Mouse (Mus musculus) T-cell, adult 2 months (primary cell): ENCODE data around the gene Agbl4.

Experiments used
- DNase-seq: peaks from one replicate; pipeline ENCODE4 v3.0.0; 2022; ENCODE audit warnings: low spot score

The Agbl4 gene

DNA sequence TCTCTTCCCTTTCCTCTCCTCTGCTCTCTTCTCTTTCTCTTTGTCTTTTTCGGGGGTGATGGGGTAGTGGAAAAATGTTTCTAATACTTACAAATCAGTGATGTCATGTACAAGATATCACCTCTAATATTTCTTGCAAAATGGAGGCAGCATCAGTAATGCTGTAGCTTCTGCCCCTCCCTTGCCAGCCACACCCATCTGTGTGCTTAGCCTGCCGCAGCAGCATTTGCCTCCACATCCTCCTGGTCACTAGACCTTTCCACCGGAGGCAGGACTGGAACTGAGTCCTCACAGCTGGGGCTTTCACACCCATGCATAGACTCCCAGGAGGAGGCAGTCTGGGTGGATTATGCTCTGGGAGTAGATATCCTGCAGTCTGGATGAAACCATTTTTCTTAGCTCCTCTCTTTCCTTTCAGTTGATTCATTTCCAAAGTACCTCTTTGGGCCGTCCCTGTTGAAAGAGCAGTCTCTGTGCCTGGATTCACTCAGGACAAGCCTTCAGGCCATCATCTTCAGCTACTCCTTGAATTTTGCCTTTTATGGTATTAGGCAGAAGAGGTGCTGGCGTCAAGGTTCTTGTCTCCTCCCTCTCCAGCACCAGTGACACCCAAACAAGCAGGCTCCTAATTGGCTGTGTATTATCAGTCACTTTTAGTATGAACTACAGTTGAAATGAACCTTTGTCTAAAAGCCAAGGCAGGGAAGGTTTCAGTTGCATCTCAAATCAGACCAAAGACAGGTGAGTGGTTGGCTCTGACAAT is 1105.7 kb downstream of the Agbl4 start:
- no peak for DNase-seq

DNA sequence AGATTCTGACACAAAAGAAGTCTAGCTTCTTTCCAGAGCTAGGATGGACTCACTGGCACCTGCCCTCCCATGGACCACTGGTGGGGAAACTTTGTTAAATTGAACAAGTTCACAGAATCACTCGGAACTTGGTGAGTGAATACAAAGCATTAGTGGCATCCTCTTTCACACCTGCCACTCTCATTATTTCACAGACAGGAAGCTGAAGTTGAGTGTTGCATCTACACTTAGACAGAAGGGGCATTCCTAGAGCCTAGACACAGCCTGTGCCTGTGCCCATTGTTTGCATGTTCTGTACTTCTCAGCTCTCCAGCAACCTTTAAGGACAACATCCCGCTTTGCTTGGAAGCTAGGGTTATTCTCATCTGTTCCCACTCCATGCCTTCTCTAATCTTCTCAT is 1107.5 kb downstream of the Agbl4 start:
- DNase-seq, result no peak

DNA sequence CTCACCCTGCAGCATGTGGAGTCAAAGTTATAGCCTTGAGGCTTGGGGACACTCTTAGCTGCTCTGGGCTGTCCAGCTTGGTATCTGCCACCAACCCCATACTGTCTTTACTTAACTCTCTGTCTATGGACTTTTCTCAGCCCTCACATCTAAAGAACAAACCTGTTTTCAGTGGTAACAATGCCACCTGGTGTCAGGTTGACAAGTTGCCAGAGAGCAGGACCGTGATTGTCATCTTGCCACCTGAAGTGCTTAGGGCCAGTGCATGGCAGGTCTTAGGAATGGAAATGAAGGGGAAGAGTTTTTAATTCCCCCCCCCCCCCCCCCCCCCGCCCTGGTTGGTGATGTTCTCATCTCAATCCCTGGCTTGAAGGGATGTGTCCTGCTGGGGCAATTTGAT is 1112.7 kb downstream of the Agbl4 start:
- no peak for DNase-seq

DNA sequence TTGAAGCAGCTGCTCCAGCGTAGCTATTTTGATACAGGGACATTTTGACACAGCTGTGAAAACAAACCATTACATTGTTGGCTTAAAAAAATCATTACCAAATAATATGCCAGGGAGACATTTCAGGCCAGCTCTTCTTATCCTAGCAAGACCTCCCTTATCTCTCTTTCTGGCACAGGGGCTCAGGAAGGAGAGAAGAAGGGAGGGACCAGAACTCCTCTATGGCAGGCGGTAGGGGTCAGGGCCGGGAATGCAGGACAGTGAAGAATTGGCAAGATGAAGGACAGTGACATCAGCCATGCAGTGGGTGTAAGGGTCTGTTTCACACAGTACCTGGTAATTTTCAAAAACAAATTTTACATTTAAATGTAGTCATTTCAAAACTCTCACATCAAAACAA is 1116.5 kb downstream of the Agbl4 start:
- DNase-seq, result no peak

DNA sequence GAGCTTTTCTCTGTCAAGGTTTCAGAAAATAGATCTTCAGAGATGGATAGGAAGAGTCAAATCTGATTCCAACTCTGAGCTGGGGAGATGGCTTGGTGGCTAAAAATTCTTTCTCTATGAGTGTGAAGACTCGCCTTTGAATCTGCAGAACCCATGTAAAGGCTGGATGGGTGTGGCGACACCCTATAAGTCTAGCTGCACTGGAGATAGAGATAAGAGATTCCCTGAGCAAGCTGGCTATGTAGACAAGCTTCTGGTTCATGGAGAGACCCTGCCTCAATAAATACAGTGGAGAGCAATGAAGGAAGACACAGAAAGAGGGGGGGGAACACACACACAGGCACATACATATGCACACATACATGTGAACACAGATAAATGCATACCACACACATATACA is 1118.7 kb downstream of the Agbl4 start:
- DNase-seq, result no peak

DNA sequence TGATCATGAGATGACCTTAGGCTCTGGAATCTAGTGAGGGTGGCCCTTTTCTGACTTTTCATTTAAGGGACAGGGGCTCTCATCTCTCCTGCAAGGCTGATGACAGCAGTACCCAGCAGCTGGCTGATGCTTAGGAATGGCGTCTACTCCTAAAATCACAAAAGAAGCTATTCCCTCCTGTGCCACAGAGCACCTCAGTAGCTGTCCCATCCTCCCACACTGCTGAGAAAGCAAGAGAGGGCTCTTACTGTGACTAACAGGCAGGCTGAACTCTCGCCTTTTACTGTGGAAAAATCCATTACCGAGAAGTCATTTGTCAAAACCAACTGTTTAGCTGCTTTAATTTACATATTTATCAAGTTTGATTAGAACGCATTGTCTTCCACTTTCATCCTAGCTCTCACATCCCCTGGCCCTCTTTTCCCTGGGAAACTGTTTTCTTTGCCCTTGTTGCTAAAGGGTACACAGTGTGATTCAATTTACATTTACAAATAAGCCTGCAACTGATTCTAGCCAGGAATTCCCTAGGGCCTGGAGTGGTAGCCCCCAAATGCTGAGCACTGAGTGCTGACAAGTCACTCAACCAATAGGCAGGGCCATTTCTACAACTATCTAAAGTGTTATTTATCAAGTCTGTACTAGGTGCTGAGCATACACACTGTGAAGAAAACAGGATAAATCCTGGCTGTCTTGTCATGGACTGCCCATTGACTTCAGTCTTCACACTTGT is 1119.8 kb downstream of the Agbl4 start:
- DNase-seq, result no peak

DNA sequence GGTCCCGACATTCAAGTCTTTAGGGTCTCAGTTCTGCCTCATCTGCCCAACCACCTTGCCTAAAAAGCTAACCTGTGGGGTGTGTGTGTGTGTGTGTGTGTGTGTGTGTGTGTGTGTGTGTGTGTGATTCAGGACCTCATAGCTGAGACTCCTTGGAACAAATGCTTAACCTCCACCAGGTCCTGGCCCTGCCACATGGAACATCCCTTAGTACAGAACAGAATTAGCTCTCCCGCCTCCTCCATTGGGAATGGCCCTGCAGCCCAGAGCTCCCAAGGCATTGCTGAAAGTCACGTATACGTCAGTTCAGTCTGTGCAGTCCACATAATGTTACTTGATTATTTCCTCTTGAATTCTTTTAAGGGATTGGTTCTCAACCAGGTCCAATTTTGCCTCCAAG is 1120.7 kb downstream of the Agbl4 start:
- no peak for DNase-seq

DNA sequence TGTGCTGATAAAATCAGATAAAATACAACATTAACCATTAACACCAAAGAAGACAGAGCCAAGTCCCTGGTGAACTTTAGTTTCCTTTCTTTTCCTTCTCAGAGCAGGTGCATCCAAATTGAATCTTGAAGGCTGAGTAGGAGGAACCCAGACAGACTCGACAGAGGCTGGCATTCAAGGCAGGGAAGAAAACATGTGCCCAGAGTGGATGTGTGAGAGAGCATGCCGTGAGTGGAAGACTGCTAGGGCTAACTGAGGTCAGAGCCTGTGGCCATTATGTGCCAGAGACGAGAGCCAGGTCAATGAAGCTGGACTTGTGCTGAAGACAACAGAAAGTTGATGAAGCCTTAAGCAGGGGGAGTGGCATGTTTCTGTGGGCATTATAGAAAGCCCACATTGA is 1121.8 kb downstream of the Agbl4 start:
- DNase-seq, result no peak

DNA sequence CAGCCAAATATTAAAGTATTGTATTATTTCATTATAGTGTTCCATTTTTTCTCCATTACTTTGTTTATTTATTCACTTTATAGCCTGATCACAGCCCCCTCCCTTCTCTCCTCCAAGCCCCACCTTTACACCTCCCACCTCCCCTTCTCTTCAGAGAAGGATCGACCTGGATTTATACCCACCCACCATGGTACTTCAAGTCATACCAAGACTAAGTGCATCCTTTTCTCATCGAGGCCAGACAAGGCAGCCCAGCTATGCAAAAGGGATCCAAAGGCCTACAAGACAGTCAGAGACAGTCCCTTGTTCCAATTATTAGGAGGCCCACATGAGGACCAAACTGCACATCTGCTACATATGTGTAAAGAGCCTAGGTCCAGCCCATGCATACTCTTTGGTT is 1122.5 kb downstream of the Agbl4 start:
- DNase-seq, result no peak

DNA sequence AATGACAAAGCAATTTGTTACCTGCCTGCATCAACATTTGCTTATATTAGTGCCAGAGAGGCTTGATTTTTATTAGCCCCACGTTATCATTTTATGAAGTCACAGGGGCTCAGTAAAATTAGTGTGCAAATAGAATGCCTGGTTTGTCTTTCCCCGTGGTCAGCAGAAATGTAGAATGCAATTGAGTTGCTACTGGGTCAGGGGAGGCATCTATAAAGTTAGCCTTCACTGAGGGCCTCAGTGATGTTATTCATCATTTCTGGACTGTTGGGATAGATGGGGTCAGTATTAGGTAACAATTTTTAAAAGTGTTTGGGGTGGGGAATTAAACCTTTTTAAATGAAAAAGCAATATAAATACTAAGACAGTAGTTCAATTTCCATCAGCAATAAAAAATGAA is 1125.5 kb downstream of the Agbl4 start:
- no peak for DNase-seq

DNA sequence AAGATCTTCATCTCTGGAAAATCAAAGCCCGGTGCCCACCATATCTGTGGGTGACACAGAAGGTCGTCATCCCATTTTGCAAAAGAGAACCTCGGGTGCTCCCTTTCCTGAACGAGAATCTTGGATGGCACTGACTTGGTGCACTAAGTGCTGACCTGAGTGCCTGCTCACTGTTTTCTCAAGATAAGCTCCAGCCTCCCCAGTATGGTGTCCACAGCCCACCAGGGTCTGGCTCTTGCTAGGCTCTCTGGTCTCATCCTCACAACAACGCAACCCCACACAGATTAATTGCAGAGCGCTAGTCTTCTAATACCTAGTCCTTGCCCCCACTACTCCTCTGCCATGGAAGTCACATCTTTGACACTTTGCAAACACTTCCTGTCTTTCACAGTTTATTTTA is 1131.5 kb downstream of the Agbl4 start:
- no peak for DNase-seq

DNA sequence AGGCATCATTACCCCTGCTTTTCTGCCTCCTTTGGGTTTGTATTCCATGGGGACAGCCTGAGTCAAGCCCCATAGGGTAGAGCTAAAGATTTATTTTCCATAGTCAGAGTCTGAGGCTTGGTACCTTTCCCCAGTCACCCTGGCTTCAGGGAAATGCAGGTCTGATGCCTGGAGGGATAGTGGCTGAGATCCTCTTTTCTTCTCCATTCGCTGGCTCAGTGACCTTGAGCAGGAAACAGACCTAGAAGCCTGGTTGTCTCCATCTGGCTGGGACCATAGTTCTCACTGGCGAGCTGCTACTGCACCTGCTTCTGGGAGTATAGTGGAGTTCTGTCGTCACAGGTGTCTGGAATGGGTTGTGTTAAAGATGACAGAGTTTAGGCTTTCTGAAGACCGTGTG is 1132.5 kb downstream of the Agbl4 start:
- no peak for DNase-seq

DNA sequence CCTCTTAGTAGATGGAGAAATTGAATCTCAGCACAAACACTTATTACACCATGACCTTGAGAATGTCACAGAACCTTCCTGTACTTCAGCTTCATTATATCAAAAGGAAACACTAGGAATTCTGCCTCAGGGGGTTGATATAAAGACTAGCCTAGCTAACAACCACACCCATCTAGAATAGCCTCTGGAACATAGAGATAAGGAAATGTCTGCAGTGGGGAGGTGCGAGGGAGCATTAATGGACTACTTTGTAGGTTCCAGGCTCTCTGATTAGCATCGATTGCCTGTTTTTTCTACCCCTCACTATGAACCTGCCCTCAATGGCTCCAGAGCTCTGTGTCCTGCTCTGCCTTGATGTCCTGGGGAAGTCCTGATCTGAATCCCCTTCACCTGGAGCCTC is 1133.1 kb downstream of the Agbl4 start:
- no peak for DNase-seq

DNA sequence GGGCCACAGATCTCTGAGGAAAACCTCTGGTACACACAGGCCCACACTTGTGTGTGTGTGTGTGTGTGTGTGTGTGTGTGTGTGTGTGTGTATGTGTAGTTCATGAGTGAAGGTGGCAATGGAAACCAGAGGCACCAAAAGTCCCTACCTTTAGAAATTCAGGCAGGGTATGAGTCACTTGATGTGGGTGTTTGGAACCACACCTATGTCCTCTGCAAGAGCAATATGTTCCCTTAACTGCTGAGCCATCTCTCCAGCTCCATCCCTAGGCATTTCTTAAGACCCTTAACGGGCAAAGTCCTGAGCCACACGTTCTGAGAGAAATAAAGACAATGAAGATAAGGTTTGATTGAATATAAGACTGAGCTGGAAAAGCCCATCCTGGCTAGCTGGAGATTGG is 1147.2 kb downstream of the Agbl4 start:
- no peak for DNase-seq

DNA sequence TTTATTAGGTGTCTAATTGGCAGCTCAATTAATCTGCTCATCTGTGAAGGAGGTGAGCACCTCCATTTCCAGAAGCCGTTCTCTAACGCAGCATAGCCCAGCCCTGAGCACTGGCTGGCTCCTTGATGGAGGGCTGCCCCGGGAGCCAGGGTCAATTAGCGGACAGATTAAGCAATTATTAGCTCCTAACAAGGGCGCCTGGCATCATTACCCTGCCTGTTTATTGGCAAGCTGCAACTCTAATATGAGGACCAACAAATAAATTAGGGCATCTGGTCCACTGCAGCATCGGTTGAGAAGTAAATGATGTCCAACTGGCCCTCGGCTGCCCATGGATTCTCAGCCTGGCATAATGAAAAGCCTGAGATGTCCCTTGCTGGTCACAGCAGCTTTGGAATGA is 1148.5 kb downstream of the Agbl4 start:
- no peak for DNase-seq

DNA sequence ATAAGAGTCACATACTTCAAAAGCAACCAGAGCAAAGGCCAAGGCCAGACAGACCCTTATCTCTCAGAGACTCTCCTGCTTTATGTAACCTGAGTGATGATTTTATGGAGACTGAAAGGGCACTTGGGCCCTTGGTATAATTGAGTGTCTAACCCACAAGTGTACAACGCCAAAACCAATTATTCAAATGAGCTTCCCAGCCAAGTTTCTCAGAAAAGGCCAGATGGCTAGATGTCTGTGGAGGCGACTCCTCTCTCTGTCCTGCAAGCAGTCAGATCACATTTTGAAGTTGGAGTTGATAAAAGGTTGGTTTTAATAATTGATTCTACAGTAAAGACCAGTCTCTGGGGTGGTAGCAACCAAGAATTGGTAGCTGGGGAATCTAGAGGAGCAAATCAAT is 1158.0 kb downstream of the Agbl4 start:
- no peak for DNase-seq

DNA sequence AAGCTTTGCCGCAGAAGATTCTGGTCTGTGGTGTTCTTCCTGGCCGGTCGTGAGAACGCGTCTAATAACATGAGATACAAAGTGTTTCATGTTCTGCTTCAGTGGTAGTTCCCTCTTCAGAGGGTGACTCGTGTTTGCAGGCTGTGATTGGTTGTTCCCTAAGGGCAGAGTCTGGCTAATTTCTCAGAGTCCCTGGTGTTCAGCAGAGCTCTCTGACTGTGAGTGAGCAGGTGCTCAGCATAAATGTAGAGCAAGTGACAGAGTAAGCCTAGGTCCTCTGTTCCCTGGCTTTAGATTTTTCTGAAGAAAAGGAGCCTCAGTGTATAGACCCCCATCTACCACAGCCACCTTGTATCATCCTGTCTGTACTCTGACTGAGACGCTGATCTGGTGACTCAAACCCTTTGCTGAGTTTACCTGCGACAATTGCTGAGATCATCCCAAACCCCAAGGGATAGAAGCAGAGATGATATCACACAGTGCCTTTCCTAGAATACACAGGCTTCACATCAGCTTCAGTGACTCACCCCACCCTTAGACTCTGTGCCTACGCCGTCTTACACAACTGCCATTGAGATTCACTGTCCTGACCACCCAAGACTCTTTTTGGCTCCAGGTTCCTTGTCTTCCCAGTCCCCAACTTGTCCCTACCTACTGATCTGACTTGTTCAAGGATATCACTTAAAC is 1179.8 kb downstream of the Agbl4 start:
- no peak for DNase-seq

DNA sequence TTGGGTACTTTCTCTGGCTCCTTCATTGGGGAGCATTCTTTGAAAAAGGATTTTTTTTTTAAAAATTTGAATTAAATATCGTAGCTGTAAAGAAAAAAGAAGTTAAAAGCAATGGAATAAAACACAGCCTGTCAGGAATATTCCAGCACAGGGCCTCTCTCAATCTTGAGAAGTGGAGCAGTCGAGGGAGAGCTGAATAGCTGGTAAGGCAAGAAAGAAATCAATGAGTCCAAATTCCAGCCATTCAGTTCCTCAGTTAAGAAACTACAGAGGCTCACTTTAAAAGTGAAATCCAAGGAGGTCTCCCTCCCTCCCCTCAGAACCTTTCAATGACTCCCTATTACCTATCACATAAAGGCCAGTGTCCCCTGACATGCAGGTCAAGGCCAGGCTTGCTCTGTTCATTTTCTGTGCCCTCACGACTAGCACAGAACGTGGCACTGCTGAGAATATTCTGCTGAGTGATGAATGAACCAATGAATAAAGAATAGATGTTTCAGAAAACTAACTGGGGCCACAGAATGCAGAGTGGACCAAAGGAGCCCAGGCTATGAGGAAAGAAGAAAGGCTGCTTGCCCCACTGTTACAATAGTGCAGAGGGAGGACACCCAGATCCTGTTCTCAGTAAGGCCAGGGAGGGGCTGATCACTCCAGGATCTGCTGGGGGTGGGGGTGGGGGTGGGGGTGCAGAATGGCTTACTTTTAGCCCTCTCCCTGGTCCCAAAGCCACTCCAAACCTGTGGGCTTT is 1181.8 kb downstream of the Agbl4 start:
- no peak for DNase-seq

DNA sequence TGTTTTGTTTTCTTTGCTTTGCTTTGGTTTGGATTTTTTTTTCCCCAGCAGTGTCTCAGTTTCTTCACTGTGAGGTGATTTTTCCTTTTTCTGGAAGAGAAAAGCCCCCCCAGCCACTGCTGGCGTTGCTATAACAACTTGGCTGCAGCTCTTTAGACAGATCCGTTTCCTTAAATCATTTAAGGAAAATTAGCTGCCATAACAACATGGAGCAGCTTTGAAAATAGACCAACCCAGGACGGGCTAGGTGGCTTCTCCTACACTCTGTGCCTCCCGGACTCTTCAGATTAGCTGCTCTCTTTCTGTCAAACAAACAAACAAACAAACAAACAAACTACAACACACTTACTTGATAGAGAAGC is 1182.4 kb downstream of the Agbl4 start:
- no peak for DNase-seq

DNA sequence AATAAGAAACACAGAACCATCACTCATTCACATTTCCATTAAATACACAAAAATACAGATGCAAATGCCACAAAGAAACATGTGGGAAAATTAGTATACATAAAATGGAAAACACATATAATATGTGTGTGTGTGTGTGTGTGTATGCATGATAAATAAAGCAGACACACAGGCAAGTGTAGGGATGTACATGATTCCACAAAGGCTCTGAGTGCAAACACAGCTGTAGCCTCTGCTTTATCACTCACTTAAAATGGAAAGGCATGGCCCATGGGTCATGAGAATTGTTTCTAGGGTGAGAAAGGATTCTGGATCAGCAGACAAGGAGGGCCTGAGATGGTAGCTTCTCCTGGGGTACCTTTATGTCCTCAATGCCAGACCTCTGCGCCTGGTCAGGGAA is 1182.8 kb downstream of the Agbl4 start:
- DNase-seq, result no peak

DNA sequence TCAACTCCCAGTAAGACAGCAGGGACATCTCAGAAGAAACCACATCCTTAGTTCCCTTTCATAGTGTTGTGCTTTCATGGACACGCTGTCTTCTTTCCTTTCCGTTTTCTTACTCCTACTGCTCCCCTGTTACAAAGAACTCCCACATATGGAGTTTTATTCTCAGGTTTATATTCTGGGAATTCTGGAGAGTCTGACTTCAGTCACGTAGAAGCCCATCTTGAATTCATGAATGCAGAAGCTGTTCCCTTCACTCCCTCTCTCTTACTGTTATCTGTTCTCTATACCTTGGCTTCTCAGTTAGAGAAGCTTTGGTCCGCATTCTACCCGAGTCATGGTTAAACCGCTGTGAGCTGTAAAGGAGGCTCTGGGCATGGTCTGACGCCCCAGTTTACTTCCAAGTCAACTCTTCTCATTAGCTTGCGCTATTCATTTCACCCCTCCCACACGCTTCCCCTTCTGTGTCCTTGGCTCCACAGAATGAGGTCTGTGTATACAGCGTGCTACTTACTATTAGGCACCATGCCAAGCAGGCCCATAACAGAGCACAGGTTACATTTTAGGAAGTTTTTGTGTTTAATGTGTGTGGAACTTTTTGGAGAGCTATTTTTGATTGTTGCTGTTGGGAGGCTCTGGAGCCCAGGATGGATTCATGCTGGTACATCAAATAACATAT is 1186.2 kb downstream of the Agbl4 start:
- DNase-seq, result no peak

DNA sequence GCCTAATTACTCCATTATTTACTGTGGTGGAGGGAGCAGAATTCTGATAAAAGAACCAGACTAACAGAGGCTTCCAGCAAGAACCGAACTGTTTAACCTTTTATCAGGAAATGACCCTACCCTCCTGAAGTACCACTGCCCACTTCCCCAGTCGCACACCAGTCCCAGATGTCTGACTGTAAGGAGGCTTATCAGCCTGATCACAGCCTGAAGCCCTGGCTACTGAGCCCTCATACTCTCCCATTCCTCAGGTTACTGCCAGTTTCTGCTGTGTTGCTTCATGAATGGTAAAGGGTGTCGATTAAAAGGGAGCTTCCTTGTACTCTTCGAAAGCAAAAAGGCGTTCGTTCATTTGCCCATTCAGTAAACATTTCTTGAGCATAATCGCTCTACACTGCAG is 1186.8 kb downstream of the Agbl4 start:
- DNase-seq, result no peak
